Mouse (Mus musculus) spleen, adult 2 months (tissue): ENCODE measurements at regions not wholly inside any gene's neighbourhood (a gene's known extent, or its start where the extent isn't known, plus 50 kb on each side); places are given as distances from the start of the nearest gene placed in this dataset.

Experiments
- CTCF ChIP-seq: fragments of 200-500 bp; IDR thresholded peaks from 2 replicates; pipeline ENCODE4 v1.5.1; 2011; ENCODE audit warnings: mild to moderate bottlenecking, inconsistent platforms; ENCODE audit not compliant: insufficient read depth, insufficient read length, insufficient replicate concordance; ENCODE audit errors: extremely low read depth
- POLR2A ChIP-seq: fragments of 200-500 bp; IDR thresholded peaks from 2 replicates; pipeline ENCODE4 v1.6.1; 2011; ENCODE audit warnings: low read depth, low read length, inconsistent platforms

DNA sequence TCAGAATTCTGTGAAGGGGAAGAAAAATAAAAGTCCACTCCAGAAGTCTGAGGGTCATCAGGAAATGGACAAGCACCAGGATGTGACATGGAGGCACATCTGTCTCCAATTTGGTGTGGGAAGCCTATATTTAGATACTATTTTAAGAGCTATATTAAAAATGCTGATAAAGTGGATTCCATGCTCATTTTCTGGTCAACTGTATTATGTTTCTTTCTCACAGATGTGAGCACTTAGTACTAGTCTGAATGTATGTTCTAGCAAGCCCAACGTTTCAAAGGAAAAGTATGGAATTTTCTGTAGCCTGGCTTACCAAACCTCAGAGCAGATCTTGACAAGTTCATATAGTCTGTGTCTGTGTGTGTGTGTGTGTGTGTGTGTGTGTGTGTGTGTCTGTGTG, 197.0 kb downstream of the Dact1 start:
- TF ChIP-seq CTCF (no peak), POLR2A (no peak)
